Mouse (Mus musculus) skeletal muscle tissue, adult 2 months (tissue): ENCODE measurements around the gene Rhbdf1.

ENCODE experiments used
- DNase-seq: peaks from one replicate; pipeline ENCODE4 v3.0.0-alpha.2; 2012; ENCODE audit warnings: low read depth, low spot score

Rhbdf1 gene

GRCm38 (mm10) chr11:32238093-32238860, 16.2 kb upstream of the Rhbdf1 start:
- peak; percentile 55 for DNase-seq

DNA sequence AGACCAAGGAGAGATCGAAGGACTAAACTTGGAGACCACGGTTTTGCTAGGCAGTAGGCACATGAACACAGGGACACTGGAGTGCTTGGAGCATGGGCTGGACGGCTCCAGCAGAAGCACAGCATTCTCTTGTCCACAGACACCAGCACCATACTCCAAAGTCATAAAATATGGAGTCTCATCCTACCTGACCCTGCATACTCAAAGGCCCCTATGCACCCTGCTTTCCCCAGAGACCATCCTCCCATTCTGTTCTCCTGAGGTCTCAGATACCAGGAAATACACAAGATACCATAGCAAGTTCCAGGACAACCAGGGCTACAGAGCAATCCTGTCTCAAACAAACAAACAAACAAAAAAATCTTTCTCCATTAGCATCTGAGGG, 15.3 kb upstream of the Rhbdf1 start:
- no peak for DNase-seq

GRCm38 (mm10) chr11:32236712-32237410, 14.8 kb upstream of the Rhbdf1 start:
- DNase-seq = no peak

- DNase-seq = no peak
Measured at GRCm38 (mm10) chr11:32236132-32236531, 14.0 kb upstream of the Rhbdf1 start.

- peak; percentile 72 for DNase-seq
Measured at GRCm38 (mm10) chr11:32235646-32236045, 13.5 kb upstream of the Rhbdf1 start.

DNA sequence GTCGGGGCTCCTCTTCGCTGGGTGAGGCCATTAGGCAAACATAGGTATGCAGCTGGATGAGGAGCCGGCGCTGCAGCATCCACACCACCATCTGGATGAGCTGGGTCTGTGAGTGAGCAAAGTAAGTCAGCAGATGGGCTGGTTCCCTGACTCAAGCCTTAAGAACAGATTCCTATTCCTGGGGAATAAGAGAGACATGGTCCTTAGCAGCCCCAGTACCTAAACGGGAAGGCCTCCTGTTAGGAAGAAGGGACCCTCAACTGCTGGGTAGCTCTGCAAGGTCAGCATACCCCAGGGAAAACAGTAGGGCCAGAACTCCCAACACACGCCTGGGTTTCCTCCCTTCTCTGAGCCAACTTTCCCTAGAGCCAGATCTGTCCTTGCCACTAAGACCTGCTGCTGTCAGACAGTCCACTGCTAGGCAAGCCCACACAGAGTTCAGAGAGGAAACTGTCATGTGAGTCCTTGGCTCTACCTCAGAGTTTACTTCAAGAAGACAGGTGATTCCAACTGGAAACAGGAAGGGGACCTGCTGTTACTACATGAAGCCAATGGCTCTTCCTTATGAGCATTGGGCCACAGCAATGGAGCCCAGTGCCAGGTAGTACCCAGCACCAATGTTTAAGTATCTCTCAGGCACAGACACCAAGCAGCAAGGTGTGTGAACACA, 12.9 kb upstream of the Rhbdf1 start:
- no peak for DNase-seq

DNA sequence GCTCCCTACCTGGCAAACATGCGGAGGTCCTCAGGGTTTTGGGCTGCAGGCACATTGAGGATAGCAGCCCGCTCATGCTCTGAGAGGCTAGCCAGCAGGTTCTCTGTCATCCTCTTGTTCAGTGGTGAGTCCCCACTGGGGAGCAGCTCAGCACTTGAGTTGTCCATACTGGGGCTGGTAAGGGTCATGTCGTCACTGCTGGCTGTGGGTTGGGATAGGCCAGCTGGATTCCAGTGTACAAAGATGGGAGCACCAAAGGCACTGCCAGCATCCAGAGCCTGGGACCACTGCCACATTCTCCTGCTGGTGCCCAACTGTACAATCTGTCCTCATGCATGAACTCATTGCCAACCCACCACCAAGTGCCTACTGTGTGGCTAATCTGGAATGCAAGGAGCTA, 11.8 kb upstream of the Rhbdf1 start:
- DNase-seq = no peak

- no peak for DNase-seq
Measured at GRCm38 (mm10) chr11:32232848-32233247, 10.7 kb upstream of the Rhbdf1 start.

GRCm38 (mm10) chr11:32231125-32231524, 9.0 kb upstream of the Rhbdf1 start:
- DNase-seq = no peak

DNA sequence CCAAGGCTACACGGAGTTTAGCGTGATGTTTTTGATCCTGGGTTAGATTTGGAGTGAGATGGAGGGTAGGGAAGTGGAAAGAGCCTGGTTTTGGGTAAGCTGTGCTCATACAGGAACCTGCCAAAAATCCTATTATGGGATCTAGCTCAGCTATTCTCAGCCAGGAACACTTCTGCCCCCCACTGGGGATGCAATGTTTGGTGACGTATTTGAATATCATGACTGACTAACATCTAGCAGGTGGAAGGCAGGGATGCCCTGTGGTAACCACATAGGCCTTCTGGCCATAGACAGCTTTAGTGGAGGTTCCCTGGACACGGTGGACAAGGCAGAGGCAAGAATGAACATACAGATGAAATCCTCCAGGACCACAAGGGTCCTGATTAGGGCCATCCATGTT, 8.1 kb upstream of the Rhbdf1 start:
- no peak for DNase-seq

- DNase-seq = no peak
Measured at GRCm38 (mm10) chr11:32228292-32228845, 6.3 kb upstream of the Rhbdf1 start.

DNA sequence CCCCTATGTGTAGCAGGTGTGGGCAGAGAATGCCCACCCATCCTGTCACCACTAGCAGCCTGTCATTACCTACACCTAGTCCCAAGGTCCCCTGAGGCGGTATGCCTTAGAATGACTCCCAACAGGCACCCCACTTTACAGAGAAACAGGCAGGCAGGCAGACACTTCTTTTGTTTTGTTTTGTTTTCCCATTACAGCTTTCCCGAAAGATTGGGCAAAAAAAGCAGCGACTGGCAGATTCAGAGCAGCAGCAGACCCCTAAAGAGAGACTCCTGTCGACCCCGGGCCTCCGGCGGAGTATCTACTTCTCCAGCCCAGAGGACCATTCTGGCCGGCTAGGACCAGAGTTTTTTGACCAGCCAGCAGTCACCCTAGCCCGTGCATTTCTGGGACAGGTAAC, 5.5 kb upstream of the Rhbdf1 start:
- DNase-seq = no peak

GRCm38 (mm10) chr11:32227041-32227440, 4.9 kb upstream of the Rhbdf1 start:
- DNase-seq = no peak

GRCm38 (mm10) chr11:32226124-32226871, 4.2 kb upstream of the Rhbdf1 start, which contains the start of gene Mpg:
Mpg (plus strand) TSS chr11:32226505.
- DNase-seq = peak; percentile 89

DNA sequence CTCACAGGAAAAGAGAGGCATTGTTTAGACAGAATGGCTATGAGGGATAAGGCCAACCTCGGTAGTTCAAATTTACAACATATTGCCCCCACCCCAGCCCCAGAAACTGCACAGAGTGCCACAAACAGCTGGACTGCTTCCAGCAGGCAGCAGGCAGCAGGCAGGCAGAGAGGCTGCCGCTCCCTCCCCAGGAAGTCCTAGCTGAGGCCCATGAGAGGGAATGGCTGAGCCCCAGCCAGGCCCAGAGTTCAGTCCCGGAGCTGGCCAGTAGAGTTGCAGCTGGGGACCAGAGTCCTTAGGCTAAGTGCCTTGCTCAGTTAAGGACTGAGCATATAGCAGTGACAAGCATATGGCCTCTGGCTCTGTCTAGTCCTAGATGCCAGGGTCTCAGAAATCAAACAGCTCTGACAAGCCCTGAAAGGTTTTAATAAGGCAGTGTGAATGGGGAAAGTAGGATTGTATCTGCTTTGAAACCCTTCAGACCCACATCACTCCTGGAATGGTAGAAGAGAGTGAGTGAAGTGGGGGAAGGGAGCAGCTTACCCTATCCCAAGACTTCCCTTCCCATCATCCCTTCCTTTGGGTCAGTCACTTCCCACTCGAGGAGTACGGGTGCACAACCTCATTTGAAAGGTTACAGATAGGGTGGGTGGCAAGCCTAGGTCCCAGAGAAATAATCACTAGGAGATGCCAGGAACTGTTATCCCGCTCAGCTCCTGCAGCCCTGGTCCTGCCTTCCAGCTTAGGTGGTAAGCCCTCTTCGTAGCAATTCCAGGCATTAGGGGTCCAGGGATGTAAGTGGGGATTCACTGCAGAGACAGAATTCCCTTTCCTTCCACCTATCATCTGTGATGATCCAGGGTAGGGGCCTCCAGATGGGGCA, 3.4 kb upstream of the Rhbdf1 start:
- peak; percentile 35 for DNase-seq

- peak; percentile 85 for DNase-seq
Measured at GRCm38 (mm10) chr11:32224468-32225139, 2.5 kb upstream of the Rhbdf1 start.

DNA sequence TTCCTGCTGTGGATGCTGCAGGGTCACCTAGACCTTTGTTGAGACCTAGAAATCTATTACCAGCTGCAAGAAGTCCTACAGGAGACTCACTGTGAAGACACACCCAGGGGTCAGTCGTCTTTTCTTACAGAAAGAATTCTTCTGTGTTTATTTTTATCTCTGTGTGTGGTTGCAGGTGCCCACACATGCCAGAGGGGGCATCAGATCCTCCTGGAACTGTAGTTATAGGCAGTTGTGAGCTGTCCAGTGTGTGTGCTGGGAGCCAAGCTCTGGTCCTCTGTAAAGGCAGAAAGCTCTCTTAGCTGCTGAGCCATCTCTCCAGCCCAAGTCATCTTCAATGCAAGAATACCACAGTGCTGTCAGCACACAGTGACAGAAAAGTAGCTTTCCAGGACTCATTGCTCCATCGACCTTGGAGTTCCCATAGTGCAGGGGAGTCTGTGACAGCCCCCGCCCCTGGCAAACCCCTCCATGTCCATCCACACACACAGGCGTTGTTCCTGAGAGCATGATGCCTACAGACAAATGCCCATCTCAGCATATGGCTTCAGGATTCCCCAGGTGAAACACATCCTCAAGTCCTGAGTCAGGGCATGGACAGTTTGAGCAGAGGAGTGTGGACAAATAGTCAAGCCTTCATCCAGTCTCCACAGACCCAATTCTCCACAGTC, 1.3 kb upstream of the Rhbdf1 start:
- no peak for DNase-seq

DNA sequence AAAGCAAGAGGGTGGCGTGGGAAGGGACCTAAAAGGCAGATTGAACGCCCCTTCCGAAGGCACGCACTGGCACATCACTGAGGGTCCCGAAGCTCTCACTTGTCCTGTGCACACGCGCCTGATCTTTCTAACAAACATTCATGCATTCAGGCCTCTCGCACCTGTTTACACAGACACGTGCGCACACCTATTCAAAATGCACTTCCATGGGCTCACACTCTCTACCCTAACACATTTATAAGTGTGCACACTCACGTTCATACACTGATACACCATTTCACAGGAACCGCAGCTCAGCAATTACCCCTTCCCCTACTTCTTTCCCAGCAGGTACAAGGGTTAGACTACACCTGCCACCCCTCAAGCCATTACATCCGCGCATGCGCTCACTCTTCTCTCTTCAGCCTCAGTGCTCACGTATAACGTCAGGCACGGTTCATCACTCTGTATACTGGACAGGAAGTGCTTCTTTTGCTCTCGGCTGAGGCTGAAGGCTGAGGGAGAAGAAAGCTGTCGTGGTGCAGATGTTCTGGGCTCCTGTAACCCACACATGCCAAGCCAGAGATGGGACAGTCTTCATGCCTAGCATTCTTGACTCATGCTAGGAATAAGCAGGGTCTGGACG, 582 bp upstream of the Rhbdf1 start:
- no peak for DNase-seq
